Mouse (Mus musculus): ENCODE data around the gene Esp8. TPM values are rescaled to one million over a fixed set of nuclear protein-coding genes. Genes with fewer than 3 reads are reported as not detected.
"Not testable (repeated sequence)": the region's sequence is repeated elsewhere in the genome, so short reads cannot be mapped to it uniquely, and the experiment has no call there.

The Esp8 gene
- total RNA-seq (2014; rRNA removed): not detected in 2 replicates
- polyA plus RNA-seq (2015; fragmentation: Nextera tagmentation; extraction: Ambion mirVana): not detected in 2 replicates

DNA sequence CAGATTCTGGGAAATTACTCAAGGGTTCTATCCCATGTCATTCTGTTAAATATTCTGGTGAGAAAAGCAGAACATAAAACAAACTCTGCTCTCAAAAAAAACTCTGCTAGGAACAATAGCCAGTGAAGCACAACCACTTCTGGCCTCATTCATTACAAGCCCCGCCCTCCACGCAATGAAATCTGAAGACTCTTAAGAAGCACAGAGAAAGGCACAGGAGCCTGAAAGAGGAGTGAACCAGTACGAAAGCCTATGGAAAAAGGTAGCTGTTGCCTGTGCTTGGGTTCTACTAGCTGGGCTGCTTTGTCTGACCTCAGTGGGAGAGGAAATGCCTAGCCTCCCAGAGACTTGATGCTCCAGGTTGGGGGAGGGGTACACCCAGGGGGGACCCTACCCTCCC lies at the start of gene Esp8:
Gene Esp8, plus strand, starts transcription at position 205 of the 400 bp plus-strand sequence.
- no peaks in the 10 kb centered on the region for H3K36me3 ChIP-seq (ENCODE audit: insufficient read depth, low read length)
- ATAC-seq (ENCODE audit: low FRiP score) (no peak), DNase-seq (ENCODE audit: low spot score) (no peak)
- no peaks in the 10 kb centered on the region for H3K4me1 ChIP-seq (ENCODE audit: insufficient read depth, low read length)
- H3K9ac ChIP-seq (replicated peaks; ENCODE audit: low read length, poor library complexity, severe bottlenecking): no peak within 1 kb of the TSS
- no peak within 1 kb of the TSS for H3K4me2 ChIP-seq (ENCODE audit: low read depth, low read length, poor library complexity, severe bottlenecking)
- H3K4me3 ChIP-seq (ENCODE audit: low read depth, low read length): no peak within 1 kb of the TSS
- no peak within 1 kb of the TSS for H3K27ac ChIP-seq (ENCODE audit: low read depth, low read length)
- 40% methylated on average over 3 of the region's 3 CpGs for WGBS
- no peaks in the 10 kb centered on the region for H3K9me3 ChIP-seq (ENCODE audit: low read length)
- TF ChIP-seq CTCF (IDR thresholded peaks at IDR 0.05): no peak
- no peaks in the 10 kb centered on the region for H3K27me3 ChIP-seq (ENCODE audit: insufficient read depth, low read length)

DNA sequence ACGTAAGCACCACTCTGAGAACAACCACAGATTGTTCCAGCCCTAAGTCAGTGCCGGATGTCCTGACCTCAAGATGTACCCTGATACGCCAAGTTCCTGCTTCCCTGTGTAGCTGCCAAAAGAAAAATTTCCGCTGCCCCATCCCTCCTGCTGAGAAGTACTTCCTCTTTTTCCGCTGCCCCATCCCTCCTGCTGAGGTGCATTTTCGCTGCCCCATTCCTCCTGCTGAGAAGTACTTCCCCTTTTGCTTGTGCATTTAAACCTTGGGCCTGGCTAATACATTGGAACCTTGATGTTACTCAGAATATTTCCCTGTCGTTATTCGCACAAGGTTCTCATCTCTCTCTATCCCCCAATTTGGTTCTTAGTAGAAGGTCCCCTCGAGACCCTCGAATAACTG lies 36.3 kb upstream of the Esp8 start:
- H3K9ac ChIP-seq (replicated peaks; ENCODE audit: low read length, poor library complexity, severe bottlenecking); DNase-seq (ENCODE audit: low spot score); ATAC-seq (ENCODE audit: low FRiP score); H3K9me3 ChIP-seq (ENCODE audit: low read length); H3K27me3 ChIP-seq (ENCODE audit: insufficient read depth, low read length); H3K36me3 ChIP-seq (ENCODE audit: insufficient read depth, low read length); H3K4me3 ChIP-seq (ENCODE audit: low read depth, low read length); H3K27ac ChIP-seq (ENCODE audit: low read depth, low read length); H3K4me2 ChIP-seq (ENCODE audit: low read depth, low read length, poor library complexity, severe bottlenecking); H3K4me1 ChIP-seq (ENCODE audit: insufficient read depth, low read length): not testable (repeated sequence)
- 77% methylated on average over 10 of the region's 10 CpGs for WGBS

DNA sequence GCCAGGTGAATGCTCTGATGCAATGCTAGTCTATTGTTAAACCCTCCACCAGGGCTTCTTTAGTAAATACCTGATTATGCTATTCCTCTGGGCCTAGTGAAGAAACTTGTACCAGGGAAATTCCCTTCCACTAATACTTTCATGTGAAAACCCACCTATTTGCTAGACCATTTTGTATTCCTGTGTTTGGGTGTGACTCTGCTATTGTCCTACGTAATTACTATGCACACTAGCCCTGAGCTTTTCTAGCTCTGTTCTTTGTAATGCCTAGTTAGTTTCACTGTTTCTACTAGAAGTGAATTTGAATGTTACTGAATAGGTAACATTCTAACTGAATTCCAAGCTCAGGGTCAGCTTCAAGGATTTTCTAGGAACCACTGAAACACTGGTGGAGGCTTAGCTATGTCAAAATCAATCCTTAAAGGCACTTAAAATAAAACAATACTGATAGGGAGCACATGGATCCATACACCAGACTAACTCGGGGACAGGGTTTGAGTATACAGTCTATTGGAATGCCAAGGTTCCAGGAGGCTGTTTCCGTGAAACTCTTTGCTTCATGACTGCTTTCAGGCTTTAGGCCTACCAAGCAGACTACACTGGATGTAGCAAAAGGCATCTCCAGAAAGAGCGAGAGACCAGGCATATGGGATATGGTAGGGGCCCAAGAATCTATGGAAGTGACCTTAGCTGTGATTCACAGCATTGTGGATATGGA lies 24.2 kb upstream of the Esp8 start:
- not testable (repeated sequence) for H3K4me3 ChIP-seq (ENCODE audit: low read depth, low read length); H3K4me1 ChIP-seq (ENCODE audit: insufficient read depth, low read length); H3K4me2 ChIP-seq (ENCODE audit: low read depth, low read length, poor library complexity, severe bottlenecking); ATAC-seq (ENCODE audit: low FRiP score); DNase-seq (ENCODE audit: low spot score); H3K27me3 ChIP-seq (ENCODE audit: insufficient read depth, low read length); H3K36me3 ChIP-seq (ENCODE audit: insufficient read depth, low read length); H3K9me3 ChIP-seq (ENCODE audit: low read length); H3K9ac ChIP-seq (replicated peaks; ENCODE audit: low read length, poor library complexity, severe bottlenecking); H3K27ac ChIP-seq (ENCODE audit: low read depth, low read length)
- 92% methylated on average over 4 of the region's 4 CpGs for WGBS

DNA sequence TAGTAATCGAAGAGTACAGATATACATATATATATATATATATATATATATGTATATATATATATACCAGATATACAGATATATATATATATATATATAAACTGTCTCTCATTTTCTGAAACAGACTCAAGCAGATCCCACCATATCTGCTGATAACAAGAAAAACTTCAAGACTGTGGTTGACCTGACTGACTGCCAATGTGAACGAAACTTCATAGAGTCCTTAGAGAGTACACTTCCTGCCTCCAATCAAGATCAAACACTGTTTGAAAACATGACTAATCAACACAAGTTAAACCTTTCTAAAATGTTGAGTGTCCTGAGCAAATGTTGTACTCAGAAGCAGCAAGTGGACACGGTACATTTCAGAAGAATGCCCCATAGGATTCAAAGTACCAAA lies 10.0 kb downstream of the Esp8 start:
- no peak for ATAC-seq (ENCODE audit: low FRiP score)

DNA sequence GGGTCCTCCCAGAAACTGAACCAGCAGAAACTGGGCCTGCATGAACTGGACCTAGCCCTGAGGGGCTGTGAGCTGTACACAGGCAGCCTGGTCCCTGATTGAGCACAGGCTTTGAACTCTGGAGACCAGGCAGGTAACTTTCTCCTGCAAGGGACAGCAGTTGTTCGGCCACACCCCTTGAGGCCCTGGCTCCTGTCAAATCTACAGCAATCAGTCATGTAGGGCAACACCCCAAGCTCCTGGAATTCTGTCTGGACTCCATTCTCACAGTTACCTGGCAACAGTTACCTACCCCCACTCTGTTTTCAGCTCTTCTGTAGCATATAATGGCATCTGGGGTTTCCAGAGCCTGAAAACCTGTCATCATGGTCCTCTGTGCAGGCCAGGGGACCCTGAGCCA lies 11.3 kb downstream of the Esp8 start:
- no peaks in the 10 kb centered on the region for H3K4me1 ChIP-seq (ENCODE audit: insufficient read depth, low read length)
- no peak for TF ChIP-seq CTCF (IDR thresholded peaks at IDR 0.05)
- no peak overlapping the region for H3K27ac ChIP-seq (ENCODE audit: low read depth, low read length)
- H3K36me3 ChIP-seq (ENCODE audit: insufficient read depth, low read length): no peaks in the 10 kb centered on the region
- H3K9ac ChIP-seq (replicated peaks; ENCODE audit: low read length, poor library complexity, severe bottlenecking): no peak overlapping the region
- no peak overlapping the region for H3K4me3 ChIP-seq (ENCODE audit: low read depth, low read length)
- ATAC-seq (ENCODE audit: low FRiP score): no peak
- WGBS: 100% methylated on average over 1 of the region's 1 CpGs
- no peak overlapping the region for H3K4me2 ChIP-seq (ENCODE audit: low read depth, low read length, poor library complexity, severe bottlenecking)
- DNase-seq (ENCODE audit: low spot score): no peak
- H3K9me3 ChIP-seq (ENCODE audit: low read length): no peaks in the 10 kb centered on the region
- no peaks in the 10 kb centered on the region for H3K27me3 ChIP-seq (ENCODE audit: insufficient read depth, low read length)

More for the DNA sequence above, 10.0 kb downstream of the Esp8 start:
- Histone ChIP-seq H3K27me3 (ENCODE audit: insufficient read depth, low read length) (no peaks in the 10 kb centered on the region), H3K9me3 (ENCODE audit: low read length) (no peaks in the 10 kb centered on the region), H3K27ac (ENCODE audit: low read depth, low read length) (no peak overlapping the region), H3K36me3 (ENCODE audit: insufficient read depth, low read length) (no peaks in the 10 kb centered on the region), H3K4me1 (ENCODE audit: insufficient read depth, low read length) (no peaks in the 10 kb centered on the region), H3K9ac (replicated peaks; ENCODE audit: low read length, poor library complexity, severe bottlenecking) (no peak overlapping the region), H3K4me2 (ENCODE audit: low read depth, low read length, poor library complexity, severe bottlenecking) (no peak overlapping the region), H3K4me3 (ENCODE audit: low read depth, low read length) (no peak overlapping the region)
- DNase-seq (ENCODE audit: low spot score): no peak
- 83% methylated on average over 3 of the region's 3 CpGs for WGBS
- TF ChIP-seq CTCF (IDR thresholded peaks at IDR 0.05): no peak

DNA sequence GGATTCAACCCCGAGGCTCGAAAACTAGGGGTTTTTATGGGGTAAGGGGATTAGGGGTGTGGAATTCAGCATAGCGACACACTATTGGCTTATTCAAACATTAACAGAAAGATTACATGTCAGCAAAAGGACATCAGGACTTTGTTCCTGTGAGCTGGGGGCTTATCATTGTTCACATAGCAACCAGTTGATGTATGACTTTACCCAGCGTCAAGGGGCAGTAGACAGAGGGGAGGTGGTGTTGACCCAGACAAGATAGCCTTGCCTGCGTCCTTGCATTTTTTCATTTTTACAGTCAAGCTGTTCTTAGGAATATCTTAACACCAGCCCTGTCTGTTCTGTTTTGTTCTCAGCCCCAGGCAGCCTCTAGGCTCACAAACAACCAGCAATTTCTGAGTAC lies 27.2 kb downstream of the Esp8 start:
- ATAC-seq (ENCODE audit: low FRiP score); H3K4me3 ChIP-seq (ENCODE audit: low read depth, low read length); H3K27ac ChIP-seq (ENCODE audit: low read depth, low read length); H3K4me1 ChIP-seq (ENCODE audit: insufficient read depth, low read length); DNase-seq (ENCODE audit: low spot score); H3K36me3 ChIP-seq (ENCODE audit: insufficient read depth, low read length); H3K27me3 ChIP-seq (ENCODE audit: insufficient read depth, low read length); H3K9ac ChIP-seq (replicated peaks; ENCODE audit: low read length, poor library complexity, severe bottlenecking); H3K4me2 ChIP-seq (ENCODE audit: low read depth, low read length, poor library complexity, severe bottlenecking); H3K9me3 ChIP-seq (ENCODE audit: low read length): not testable (repeated sequence)
- WGBS: 72% methylated on average over 5 of the region's 5 CpGs

Data from midbrain, postnatal 0 days (tissue).